Mouse (Mus musculus): ENCODE data around the gene 5430419D17Rik. TPM values are rescaled to one million over a fixed set of nuclear protein-coding genes. Genes with fewer than 3 reads are reported as not detected.

5430419D17Rik gene
- total and polyA plus RNA-seq, 2 experiments, result not detected

DNA sequence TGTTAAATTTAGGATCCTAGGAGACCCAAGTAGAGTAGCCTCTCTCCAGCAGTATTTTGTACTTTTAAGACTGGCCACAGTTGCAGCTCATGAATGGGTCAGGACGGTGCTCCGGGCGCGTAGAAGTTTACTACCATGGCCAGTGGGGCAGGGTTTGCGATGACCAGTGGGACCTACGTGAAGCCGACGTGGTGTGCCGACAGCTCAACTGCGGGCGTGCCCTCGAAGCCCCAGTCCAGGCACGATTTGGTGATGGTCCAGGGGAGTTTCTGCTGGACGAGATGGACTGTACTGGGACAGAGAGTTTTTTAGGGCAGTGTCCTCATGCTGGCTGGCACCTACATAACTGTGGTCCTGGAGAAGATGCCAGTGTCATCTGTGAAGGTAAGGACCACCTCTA lies 13.8 kb downstream of the 5430419D17Rik start:
- DNase-seq (ENCODE audit: extremely low read depth, low read depth, low spot score), result no peak

GRCm38 (mm10) chr7:131223086-131223485 lies 48.9 kb downstream of the 5430419D17Rik start:
- Histone ChIP-seq H3K79me2 (ENCODE audit: control insufficient read depth, insufficient read depth, low read length) (no peaks in the 10 kb centered on the region), H3K4me3 (ENCODE audit: insufficient read depth, low read depth, low read length) (no peak overlapping the region), H3K36me3 (ENCODE audit: control insufficient read depth, insufficient read depth, low read length) (no peaks in the 10 kb centered on the region), H3K4me1 (ENCODE audit: control insufficient read depth, insufficient read depth, low read length) (no peaks in the 10 kb centered on the region), H3K27me3 (ENCODE audit: control insufficient read depth, insufficient read depth, low read length) (no peaks in the 10 kb centered on the region; the same call in 1 of the 2 replicates), H3K9ac (ENCODE audit: low read depth, low read length) (no peak overlapping the region), H3K27ac (replicated peaks; ENCODE audit: insufficient read depth, low read depth, low read length) (no peak overlapping the region)
- TF ChIP-seq CTCF (IDR thresholded peaks at IDR 0.05; ENCODE audit: low read depth, low read length), result no peak
- TF ChIP-seq POLR2A (IDR thresholded peaks at IDR 0.05; ENCODE audit: extremely low read depth, insufficient read depth, low read length), result no peak
- no peak for DNase-seq (ENCODE audit: extremely low read depth, low read depth, low spot score)
- WGBS, result 74% methylated on average over 5 of the region's 5 CpGs

More for the DNA sequence above, 13.8 kb downstream of the 5430419D17Rik start:
- Histone ChIP-seq H3K4me3 (ENCODE audit: insufficient read depth, low read depth, low read length) (no peak overlapping the region), H3K4me1 (ENCODE audit: control insufficient read depth, insufficient read depth, low read length) (no peaks in the 10 kb centered on the region), H3K79me2 (ENCODE audit: control insufficient read depth, insufficient read depth, low read length) (no peaks in the 10 kb centered on the region), H3K36me3 (ENCODE audit: control insufficient read depth, insufficient read depth, low read length) (no peaks in the 10 kb centered on the region), H3K9ac (ENCODE audit: low read depth, low read length) (no peak overlapping the region), H3K27me3 (ENCODE audit: control insufficient read depth, insufficient read depth, low read length) (no peaks in the 10 kb centered on the region), H3K27ac (replicated peaks; ENCODE audit: insufficient read depth, low read depth, low read length) (no peak overlapping the region)
- no peak for TF ChIP-seq POLR2A (IDR thresholded peaks at IDR 0.05; ENCODE audit: extremely low read depth, insufficient read depth, low read length)
- TF ChIP-seq CTCF (IDR thresholded peaks at IDR 0.05; ENCODE audit: low read depth, low read length), result no peak
- WGBS, result 95% methylated on average over 14 of the region's 14 CpGs

- no peak for DNase-seq (ENCODE audit: extremely low read depth, low read depth, low spot score)
- TF ChIP-seq POLR2A (IDR thresholded peaks at IDR 0.05; ENCODE audit: extremely low read depth, insufficient read depth, low read length) (no peak), CTCF (IDR thresholded peaks at IDR 0.05; ENCODE audit: low read depth, low read length) (no peak)
- no peak overlapping the region for H3K4me3 ChIP-seq (ENCODE audit: insufficient read depth, low read depth, low read length)
These were observed 61.9 kb downstream of the 5430419D17Rik start for GRCm38 (mm10) chr7:131236091-131236490.

GRCm38 (mm10) chr7:131244993-131245392 lies 70.8 kb downstream of the 5430419D17Rik start:
- 23% methylated on average over 1 of the region's 1 CpGs for WGBS

More at GRCm38 (mm10) chr7:131236091-131236490, 61.9 kb downstream of the 5430419D17Rik start:
- H3K9ac ChIP-seq (ENCODE audit: low read depth, low read length), result no peak overlapping the region
- H3K36me3 ChIP-seq (ENCODE audit: control insufficient read depth, insufficient read depth, low read length), result no peaks in the 10 kb centered on the region
- H3K4me1 ChIP-seq (ENCODE audit: control insufficient read depth, insufficient read depth, low read length), result no peaks in the 10 kb centered on the region
- no peaks in the 10 kb centered on the region for H3K79me2 ChIP-seq (ENCODE audit: control insufficient read depth, insufficient read depth, low read length)
- H3K27ac ChIP-seq (replicated peaks; ENCODE audit: insufficient read depth, low read depth, low read length), result no peak overlapping the region
- H3K27me3 ChIP-seq (ENCODE audit: control insufficient read depth, insufficient read depth, low read length), result peaks cover 2% of the 10 kb centered on the region; the same call in 1 of the 2 replicates

GRCm38 (mm10) chr7:131256841-131257240 lies 82.6 kb downstream of the 5430419D17Rik start:
- Histone ChIP-seq H3K36me3 (ENCODE audit: control insufficient read depth, insufficient read depth, low read length) (no peaks in the 10 kb centered on the region), H3K4me3 (ENCODE audit: insufficient read depth, low read depth, low read length) (no peak overlapping the region), H3K27ac (replicated peaks; ENCODE audit: insufficient read depth, low read depth, low read length) (no peak overlapping the region), H3K27me3 (ENCODE audit: control insufficient read depth, insufficient read depth, low read length) (no peaks in the 10 kb centered on the region), H3K9ac (ENCODE audit: low read depth, low read length) (no peak overlapping the region), H3K4me1 (ENCODE audit: control insufficient read depth, insufficient read depth, low read length) (peaks cover 7% of the 10 kb centered on the region), H3K79me2 (ENCODE audit: control insufficient read depth, insufficient read depth, low read length) (no peaks in the 10 kb centered on the region)
- 20% methylated on average over 5 of the region's 5 CpGs for WGBS
- DNase-seq (ENCODE audit: extremely low read depth, low read depth, low spot score), result peak; percentile 96
- no peak for TF ChIP-seq CTCF (IDR thresholded peaks at IDR 0.05; ENCODE audit: low read depth, low read length)
- no peak for TF ChIP-seq POLR2A (IDR thresholded peaks at IDR 0.05; ENCODE audit: extremely low read depth, insufficient read depth, low read length)

More at GRCm38 (mm10) chr7:131244993-131245392, 70.8 kb downstream of the 5430419D17Rik start:
- no peak overlapping the region for H3K27ac ChIP-seq (replicated peaks; ENCODE audit: insufficient read depth, low read depth, low read length)
- no peak for DNase-seq (ENCODE audit: extremely low read depth, low read depth, low spot score)
- no peaks in the 10 kb centered on the region for H3K36me3 ChIP-seq (ENCODE audit: control insufficient read depth, insufficient read depth, low read length)
- H3K9ac ChIP-seq (ENCODE audit: low read depth, low read length), result no peak overlapping the region
- no peaks in the 10 kb centered on the region for H3K79me2 ChIP-seq (ENCODE audit: control insufficient read depth, insufficient read depth, low read length)
- no peak for TF ChIP-seq CTCF (IDR thresholded peaks at IDR 0.05; ENCODE audit: low read depth, low read length)
- TF ChIP-seq POLR2A (IDR thresholded peaks at IDR 0.05; ENCODE audit: extremely low read depth, insufficient read depth, low read length), result no peak
- H3K27me3 ChIP-seq (ENCODE audit: control insufficient read depth, insufficient read depth, low read length), result no peaks in the 10 kb centered on the region
- no peak overlapping the region for H3K4me3 ChIP-seq (ENCODE audit: insufficient read depth, low read depth, low read length)
- no peaks in the 10 kb centered on the region for H3K4me1 ChIP-seq (ENCODE audit: control insufficient read depth, insufficient read depth, low read length)

- DNase-seq (ENCODE audit: extremely low read depth, low read depth, low spot score), result peak; percentile 85
- Histone ChIP-seq H3K36me3 (ENCODE audit: control insufficient read depth, insufficient read depth, low read length) (no peaks in the 10 kb centered on the region), H3K27ac (replicated peaks; ENCODE audit: insufficient read depth, low read depth, low read length) (peak overlapping the region; percentile 40; the same call in 1 of the 2 replicates), H3K27me3 (ENCODE audit: control insufficient read depth, insufficient read depth, low read length) (no peaks in the 10 kb centered on the region), H3K4me1 (ENCODE audit: control insufficient read depth, insufficient read depth, low read length) (peaks cover 7% of the 10 kb centered on the region), H3K79me2 (ENCODE audit: control insufficient read depth, insufficient read depth, low read length) (no peaks in the 10 kb centered on the region), H3K9ac (ENCODE audit: low read depth, low read length) (no peak overlapping the region), H3K4me3 (ENCODE audit: insufficient read depth, low read depth, low read length) (no peak overlapping the region)
- no peak for TF ChIP-seq CTCF (IDR thresholded peaks at IDR 0.05; ENCODE audit: low read depth, low read length)
- WGBS, result 14% methylated on average over 1 of the region's 1 CpGs
These were observed 83.1 kb downstream of the 5430419D17Rik start for GRCm38 (mm10) chr7:131257309-131257708.

Measured in liver, adult 2 months (tissue).